Mouse (Mus musculus) embryonic facial prominence, embryonic 15.5 days (tissue): Measurements from ENCODE around the gene Nrxn1. TPM values are rescaled to one million over a fixed set of nuclear protein-coding genes. Genes with fewer than 3 reads are reported as not detected.

ENCODE experiments used
- ATAC-seq: fragments of 200-750 bp; cut with Nextera tagmentation; 2 replicates; pipeline ENCODE4 v1.8.0; 2017; ENCODE audit warnings: low read depth, moderate TSS enrichment; ENCODE audit not compliant: insufficient number of reproducible peaks, low FRiP score, low TSS enrichment
- H3K27ac ChIP-seq: fragments of 300-500 bp; sonication (generic); replicated peaks from 2 replicates; pipeline ENCODE4 v1.5.1; 2015; ENCODE audit warnings: mild to moderate bottlenecking, inconsistent platforms
- H3K27me3 ChIP-seq: fragments of 300-500 bp; sonication (generic); 2 replicates; pipeline ENCODE4 v1.6.1; 2015; ENCODE audit warnings: inconsistent platforms
- H3K36me3 ChIP-seq: fragments of 300-500 bp; sonication (generic); 2 replicates; pipeline ENCODE4 v1.6.1; 2015; ENCODE audit warnings: mild to moderate bottlenecking, inconsistent platforms
- H3K4me1 ChIP-seq: fragments of 300-500 bp; sonication (generic); 2 replicates; pipeline ENCODE4 v1.6.1; 2015; ENCODE audit warnings: inconsistent platforms
- H3K4me2 ChIP-seq: fragments of 300-500 bp; sonication (generic); replicated peaks from 2 replicates; pipeline ENCODE4 v1.6.1; 2015; ENCODE audit warnings: mild to moderate bottlenecking, inconsistent platforms
- H3K4me3 ChIP-seq: fragments of 300-500 bp; sonication (generic); replicated peaks from 2 replicates; pipeline ENCODE4 v1.5.1; 2015; ENCODE audit warnings: mild to moderate bottlenecking, inconsistent platforms
- H3K9ac ChIP-seq: fragments of 300-500 bp; sonication (generic); 2 replicates; pipeline ENCODE4 v1.6.1; 2015; ENCODE audit warnings: inconsistent platforms
- H3K9me3 ChIP-seq: fragments of 300-500 bp; sonication (generic); replicated peaks from 2 replicates; pipeline ENCODE4 v1.6.1; 2016; ENCODE audit warnings: inconsistent platforms
- WGBS: fragments of 180-500 bp; shearing (Covaris S2); methylation state at CpG from one replicate; pipeline ENCODE4 v1.1.7; 2015; 5-methylcytosine and 5-hydroxymethylcytosine counted together
- polyA plus RNA-seq: library from polyadenylated mRNA; unstranded; fragments of >200 nt; fragmentation: Nextera tagmentation; extraction: Ambion mirVana; gene quantifications from 2 replicates; pipeline ENCODE4 v1.2.1, GENCODE M21; 2015

Gene Nrxn1
- polyA plus RNA-seq, 1 experiment from 2014 or later, result 12.6 TPM

DNA sequence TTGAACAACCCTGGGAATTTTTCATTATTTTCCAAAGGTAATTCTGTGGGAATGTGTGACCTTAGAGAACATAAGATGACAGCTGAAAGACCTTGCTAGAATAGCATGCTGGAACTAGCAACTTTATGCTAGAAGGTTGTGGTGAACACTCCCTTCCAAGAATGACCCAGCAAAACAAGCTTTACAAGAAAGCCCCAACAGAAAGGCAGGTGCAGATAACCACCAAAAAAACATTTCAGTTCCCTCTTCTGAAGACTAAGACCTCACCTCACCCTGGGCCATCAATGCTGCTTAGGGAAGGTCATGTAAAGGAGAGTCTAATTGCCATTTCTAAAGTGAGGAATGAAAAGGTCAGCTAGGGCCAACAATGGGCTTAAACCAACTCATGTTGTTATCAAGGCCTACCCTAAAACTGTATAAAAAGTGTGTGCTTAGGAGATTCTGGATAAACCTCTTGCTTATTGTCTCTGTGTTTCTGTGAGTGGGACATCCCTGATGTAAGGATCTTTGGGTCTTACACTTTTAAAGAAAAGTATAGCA lies 249.7 kb downstream of the Nrxn1 start:
- Histone ChIP-seq H3K9me3 (no peaks in the 10 kb centered on the region), H3K27me3 (no peaks in the 10 kb centered on the region), H3K4me2 (no peak overlapping the region), H3K36me3 (no peaks in the 10 kb centered on the region), H3K9ac (no peak overlapping the region), H3K27ac (no peak overlapping the region), H3K4me1 (no peaks in the 10 kb centered on the region), H3K4me3 (no peak overlapping the region)
- ATAC-seq, result no peak

DNA sequence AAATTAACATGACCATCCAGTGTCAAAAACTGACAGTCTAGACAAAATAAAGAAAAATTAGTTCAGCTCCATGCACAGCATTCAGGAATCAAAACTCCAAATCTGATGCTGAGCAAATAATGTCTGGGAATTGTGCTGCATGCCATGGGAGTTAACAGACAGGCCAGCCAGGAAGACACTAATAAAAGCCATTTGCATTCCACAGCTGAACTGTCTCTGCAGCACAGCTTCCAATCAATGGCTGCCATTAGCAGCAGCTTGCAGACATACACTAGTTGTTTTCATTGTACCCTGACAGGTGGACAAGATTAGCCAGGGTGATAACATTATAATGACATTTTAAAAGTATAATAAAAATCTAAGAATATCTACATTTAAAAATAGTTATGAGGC lies 255.9 kb downstream of the Nrxn1 start:
- Histone ChIP-seq H3K4me3 (no peak overlapping the region), H3K9me3 (no peaks in the 10 kb centered on the region), H3K27me3 (no peaks in the 10 kb centered on the region), H3K4me2 (no peak overlapping the region), H3K36me3 (no peaks in the 10 kb centered on the region), H3K4me1 (no peaks in the 10 kb centered on the region), H3K27ac (no peak overlapping the region), H3K9ac (no peak overlapping the region)
- no peak for ATAC-seq

GRCm38 (mm10) chr17:90836154-90837021 lies 256.5 kb downstream of the Nrxn1 start:
- Histone ChIP-seq H3K4me3 (no peak overlapping the region), H3K9me3 (no peaks in the 10 kb centered on the region), H3K36me3 (no peaks in the 10 kb centered on the region), H3K4me2 (no peak overlapping the region), H3K9ac (no peak overlapping the region), H3K4me1 (no peaks in the 10 kb centered on the region), H3K27me3 (no peaks in the 10 kb centered on the region), H3K27ac (no peak overlapping the region)
- 46% methylated on average over 4 of the region's 4 CpGs for WGBS
- ATAC-seq, result no peak

DNA sequence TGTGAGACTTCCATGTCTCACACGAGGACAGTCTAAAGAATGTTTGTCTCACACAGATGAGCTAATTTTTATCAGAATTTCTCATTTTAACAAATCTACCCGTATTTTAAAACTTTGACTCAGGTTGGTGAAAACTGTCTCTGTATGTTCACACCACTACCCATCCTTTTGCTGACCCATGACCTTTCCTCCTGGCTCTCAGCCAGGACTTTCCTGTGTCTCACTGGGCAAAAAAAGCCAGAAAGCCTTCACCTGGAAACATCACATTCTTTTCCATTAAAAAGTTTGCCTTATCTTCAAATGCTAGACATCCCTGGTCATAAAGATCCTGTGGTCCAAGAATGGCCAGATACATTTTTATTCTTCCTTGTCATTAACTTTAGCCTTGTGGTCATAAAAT lies 274.5 kb downstream of the Nrxn1 start:
- H3K36me3 ChIP-seq, result no peaks in the 10 kb centered on the region
- H3K27ac ChIP-seq, result no peak overlapping the region
- H3K4me2 ChIP-seq, result no peak overlapping the region
- H3K9ac ChIP-seq, result no peak overlapping the region
- no peaks in the 10 kb centered on the region for H3K27me3 ChIP-seq
- H3K9me3 ChIP-seq, result no peaks in the 10 kb centered on the region
- no peak overlapping the region for H3K4me3 ChIP-seq
- no peak for ATAC-seq
- 69% methylated on average over 2 of the region's 2 CpGs for WGBS
- no peaks in the 10 kb centered on the region for H3K4me1 ChIP-seq

GRCm38 (mm10) chr17:90817898-90818297 lies 275.0 kb downstream of the Nrxn1 start:
- Histone ChIP-seq H3K4me3 (no peak overlapping the region), H3K27ac (no peak overlapping the region), H3K4me2 (no peak overlapping the region), H3K9me3 (no peaks in the 10 kb centered on the region), H3K36me3 (no peaks in the 10 kb centered on the region), H3K9ac (no peak overlapping the region), H3K4me1 (no peaks in the 10 kb centered on the region), H3K27me3 (no peaks in the 10 kb centered on the region)
- WGBS, result 76% methylated on average over 2 of the region's 2 CpGs
- no peak for ATAC-seq

DNA sequence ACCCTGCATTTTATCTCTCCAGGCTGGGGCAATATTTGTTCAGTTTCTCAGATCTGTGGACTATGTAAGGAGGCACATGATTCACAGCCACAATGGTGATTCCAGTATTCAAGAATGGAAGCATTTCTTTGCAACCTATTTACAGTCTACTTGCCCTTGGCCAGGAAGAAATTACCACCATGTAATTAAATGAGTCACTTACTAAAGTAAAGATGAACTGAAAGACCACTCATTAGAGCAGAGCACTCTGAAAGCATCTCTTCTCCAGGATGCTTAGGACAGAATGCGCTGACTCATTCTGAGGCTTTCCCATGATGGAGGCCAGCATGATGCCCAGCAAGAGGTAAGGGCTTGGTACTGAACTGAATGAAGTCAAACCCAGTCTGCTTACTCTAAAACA lies 277.6 kb downstream of the Nrxn1 start:
- 88% methylated on average over 1 of the region's 1 CpGs for WGBS
- Histone ChIP-seq H3K4me1 (no peaks in the 10 kb centered on the region), H3K9me3 (no peaks in the 10 kb centered on the region), H3K27me3 (no peaks in the 10 kb centered on the region), H3K9ac (no peak overlapping the region), H3K27ac (no peak overlapping the region), H3K4me2 (no peak overlapping the region), H3K4me3 (no peak overlapping the region), H3K36me3 (no peaks in the 10 kb centered on the region)
- ATAC-seq, result no peak

DNA sequence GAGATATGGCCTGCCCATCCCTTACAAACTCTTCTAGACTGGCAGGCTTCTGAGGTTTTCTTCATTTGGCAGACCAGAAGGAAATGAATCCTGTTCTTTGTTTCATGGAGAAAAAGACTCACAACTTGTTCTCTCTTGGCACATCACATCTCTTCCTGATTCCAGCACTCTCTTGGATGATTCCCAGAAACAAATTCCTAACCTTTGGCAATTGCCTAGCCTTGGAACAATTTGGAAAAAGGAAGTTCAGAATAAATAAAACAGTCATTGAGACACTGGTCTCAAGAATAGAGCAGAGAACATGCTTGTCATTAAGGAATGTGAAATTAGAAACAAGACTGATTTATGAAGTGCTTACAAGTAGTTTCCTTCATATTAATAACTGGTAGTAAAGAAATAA lies 279.1 kb downstream of the Nrxn1 start:
- Histone ChIP-seq H3K4me2 (no peak overlapping the region), H3K27ac (no peak overlapping the region), H3K9ac (no peak overlapping the region), H3K4me1 (no peaks in the 10 kb centered on the region), H3K27me3 (no peaks in the 10 kb centered on the region), H3K4me3 (no peak overlapping the region), H3K9me3 (no peaks in the 10 kb centered on the region), H3K36me3 (no peaks in the 10 kb centered on the region)
- no peak for ATAC-seq

DNA sequence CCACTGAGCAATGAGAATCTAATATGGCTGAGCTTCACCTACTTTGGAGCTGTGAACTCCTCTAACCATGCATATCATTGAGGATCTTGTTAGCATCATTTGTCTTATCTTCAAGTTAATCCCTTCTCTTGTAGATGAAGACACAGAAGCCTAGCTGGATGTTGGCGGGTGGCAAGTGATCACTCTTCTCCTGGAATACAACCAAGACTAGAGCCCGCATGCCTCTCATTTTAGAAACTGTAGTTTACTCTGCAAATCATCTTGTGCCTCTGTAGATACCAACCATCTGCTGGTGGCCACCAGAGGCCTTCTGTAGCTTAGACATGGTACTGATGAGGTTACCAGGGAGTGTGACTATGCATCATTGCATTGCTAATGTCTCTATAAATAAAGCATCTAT lies 280.4 kb downstream of the Nrxn1 start:
- no peaks in the 10 kb centered on the region for H3K36me3 ChIP-seq
- WGBS, result 86% methylated on average over 2 of the region's 2 CpGs

GRCm38 (mm10) chr17:90809197-90810163 lies 283.4 kb downstream of the Nrxn1 start:
- WGBS, result 62% methylated on average over 8 of the region's 8 CpGs
- no peak overlapping the region for H3K4me3 ChIP-seq
- H3K4me2 ChIP-seq, result no peak overlapping the region
- no peaks in the 10 kb centered on the region for H3K27me3 ChIP-seq
- no peaks in the 10 kb centered on the region for H3K4me1 ChIP-seq
- no peak overlapping the region for H3K9ac ChIP-seq
- no peak for ATAC-seq
- no peaks in the 10 kb centered on the region for H3K9me3 ChIP-seq
- H3K27ac ChIP-seq, result no peak overlapping the region
- no peaks in the 10 kb centered on the region for H3K36me3 ChIP-seq

More for the DNA sequence above, 280.4 kb downstream of the Nrxn1 start:
- Histone ChIP-seq H3K4me3 (no peak overlapping the region), H3K27ac (no peak overlapping the region), H3K9ac (no peak overlapping the region), H3K4me2 (no peak overlapping the region), H3K27me3 (no peaks in the 10 kb centered on the region), H3K9me3 (no peaks in the 10 kb centered on the region), H3K4me1 (no peaks in the 10 kb centered on the region)
- ATAC-seq, result no peak

DNA sequence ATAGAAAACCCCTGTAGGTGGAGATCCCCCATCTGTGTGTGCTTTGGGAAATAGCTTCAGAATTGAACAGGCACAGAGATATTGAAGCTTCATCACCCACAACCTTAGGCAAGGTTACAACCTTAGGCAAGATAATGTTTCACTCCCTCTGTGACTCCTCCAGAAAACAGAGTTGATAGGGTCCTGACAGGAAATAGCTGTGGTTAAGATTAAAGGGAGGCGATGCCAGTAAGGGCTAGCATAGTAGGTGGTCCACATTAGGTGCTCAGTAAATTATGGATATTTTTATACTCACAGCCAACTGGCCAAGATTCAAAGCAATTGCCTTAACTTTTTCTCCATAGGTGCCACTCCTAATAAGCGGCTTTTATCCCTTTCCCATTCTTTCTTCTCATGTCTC lies 284.6 kb downstream of the Nrxn1 start:
- Histone ChIP-seq H3K36me3 (no peaks in the 10 kb centered on the region), H3K27ac (no peak overlapping the region), H3K4me1 (no peaks in the 10 kb centered on the region), H3K9ac (no peak overlapping the region), H3K4me2 (no peak overlapping the region), H3K4me3 (no peak overlapping the region), H3K27me3 (no peaks in the 10 kb centered on the region), H3K9me3 (no peaks in the 10 kb centered on the region)
- WGBS, result 62% methylated on average over 2 of the region's 2 CpGs
- no peak for ATAC-seq

DNA sequence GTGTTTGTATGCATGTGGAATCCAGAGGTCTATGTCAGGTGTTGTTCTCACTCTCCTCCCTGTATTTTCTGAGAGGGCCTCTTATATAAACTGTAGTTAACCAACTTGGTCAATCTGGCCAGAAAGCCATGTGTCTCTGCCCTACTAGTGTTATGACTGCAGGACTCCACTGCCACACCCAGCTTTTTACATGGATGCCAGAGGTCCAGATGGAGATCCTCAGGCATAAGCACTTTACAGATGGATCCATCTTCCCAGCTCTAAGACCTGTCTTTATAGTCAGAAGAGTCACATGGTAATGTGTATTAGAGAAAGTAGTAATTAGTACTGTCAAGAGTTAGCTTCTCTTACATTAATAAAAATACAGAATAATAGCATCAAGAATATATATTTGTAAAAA lies 285.7 kb downstream of the Nrxn1 start:
- Histone ChIP-seq H3K9me3 (no peaks in the 10 kb centered on the region), H3K27me3 (no peaks in the 10 kb centered on the region), H3K36me3 (no peaks in the 10 kb centered on the region), H3K4me2 (no peak overlapping the region), H3K4me1 (no peaks in the 10 kb centered on the region), H3K9ac (no peak overlapping the region), H3K27ac (no peak overlapping the region), H3K4me3 (no peak overlapping the region)
- ATAC-seq, result no peak
